Mouse (Mus musculus) urinary bladder, postnatal 36 days (tissue): Measurements from ENCODE around the gene Mdfi.

Experiments used
- DNase-seq, 2 experiments: peaks; one replicate each; pipeline ENCODE4 v3.0.0; 2022; ENCODE audit warnings: low spot score in 2 of 2, mixed read lengths in 1 of 2

The Mdfi gene

DNA sequence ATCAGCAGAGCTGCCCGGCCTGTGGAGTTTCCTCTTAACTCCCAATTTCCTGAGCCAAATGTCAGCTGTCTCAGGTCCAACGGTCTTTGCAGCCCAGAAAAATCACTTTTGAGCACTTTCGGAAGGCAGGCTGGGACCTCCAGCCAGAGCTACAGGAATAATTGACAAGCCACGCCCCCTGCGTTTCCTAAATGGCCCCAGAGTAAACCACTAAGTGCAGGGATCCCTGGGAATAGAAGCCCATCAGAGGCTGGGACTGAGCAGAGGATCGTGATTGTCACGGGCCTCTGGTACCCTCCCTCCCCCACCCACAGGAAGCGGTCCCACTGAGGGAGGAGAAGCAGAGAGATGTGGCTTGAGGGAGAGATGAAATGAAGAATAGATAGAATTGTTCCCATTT, 31.7 kb downstream of the Mdfi start:
- no peak for DNase-seq

- no peak for DNase-seq
Measured at GRCm38 (mm10) chr17:47797383-47797782, 37.1 kb downstream of the Mdfi start.

GRCm38 (mm10) chr17:47796968-47797367, 37.5 kb downstream of the Mdfi start:
- DNase-seq = no peak

- no peak for DNase-seq
Measured at GRCm38 (mm10) chr17:47796156-47796816, 38.2 kb downstream of the Mdfi start.

GRCm38 (mm10) chr17:47795446-47795845, 39.0 kb downstream of the Mdfi start:
- DNase-seq = no peak

GRCm38 (mm10) chr17:47793377-47793776, 41.1 kb downstream of the Mdfi start:
- peak; percentile 80 to 88 for DNase-seq

DNA sequence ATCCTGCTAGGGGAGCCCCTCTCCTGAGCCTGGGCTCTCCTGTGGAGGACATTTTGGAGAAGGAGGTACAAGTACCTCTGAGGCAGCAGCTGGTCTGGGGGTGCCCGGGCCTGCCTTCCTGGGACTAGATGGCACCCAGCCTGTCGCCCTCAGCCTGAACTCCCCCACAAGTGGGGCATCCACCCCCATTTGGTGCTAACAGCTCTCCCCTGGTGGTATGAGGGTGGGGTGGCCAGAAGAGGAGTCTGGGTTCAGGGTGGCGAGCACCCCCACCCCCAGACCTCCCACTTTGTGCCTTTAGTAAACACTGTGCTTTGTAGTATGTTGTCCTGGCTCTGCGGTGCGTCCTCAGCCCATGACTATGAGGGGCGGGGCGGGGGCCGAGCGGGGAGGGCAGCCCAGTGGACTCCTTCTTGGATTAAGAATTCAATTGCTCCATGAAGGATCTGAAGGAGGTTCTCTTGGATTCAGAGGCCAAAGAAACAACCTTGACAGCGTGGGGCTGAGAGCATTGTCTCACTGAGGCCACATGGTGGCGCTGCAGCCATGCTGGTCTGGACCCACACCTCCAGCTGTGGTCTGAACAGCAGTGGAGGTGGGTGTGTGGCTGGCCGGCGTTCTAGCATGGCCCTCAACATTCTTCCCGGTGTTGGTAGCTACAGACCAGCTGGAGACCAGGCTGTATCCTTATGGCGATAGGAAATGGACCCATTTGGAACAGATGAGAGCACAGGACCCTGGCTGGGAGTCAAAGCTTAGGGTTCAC, 42.2 kb downstream of the Mdfi start:
- peak; percentile 49 to 66 for DNase-seq

GRCm38 (mm10) chr17:47788996-47789395, 45.5 kb downstream of the Mdfi start:
- DNase-seq = no peak

DNA sequence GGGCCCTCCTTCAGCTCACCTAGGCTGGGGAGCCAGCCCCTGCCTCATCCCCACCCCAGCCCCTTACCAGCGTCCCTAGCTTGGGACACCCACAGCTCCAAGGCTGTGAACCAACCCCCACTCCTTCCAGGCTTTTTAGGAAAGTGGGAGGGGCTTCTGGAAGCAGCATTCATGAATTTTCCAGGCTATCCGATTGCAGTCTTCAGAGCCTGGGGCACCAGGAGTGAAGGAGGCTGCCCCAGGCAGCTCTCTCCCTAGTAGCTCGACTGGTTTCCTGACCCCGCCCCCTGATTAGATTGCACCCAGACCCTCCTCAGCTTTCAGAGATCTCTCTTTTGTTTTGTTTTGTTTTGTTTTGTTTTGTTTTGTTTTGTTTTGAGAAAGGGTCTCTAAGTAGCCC, 46.2 kb downstream of the Mdfi start:
- DNase-seq = no peak

DNA sequence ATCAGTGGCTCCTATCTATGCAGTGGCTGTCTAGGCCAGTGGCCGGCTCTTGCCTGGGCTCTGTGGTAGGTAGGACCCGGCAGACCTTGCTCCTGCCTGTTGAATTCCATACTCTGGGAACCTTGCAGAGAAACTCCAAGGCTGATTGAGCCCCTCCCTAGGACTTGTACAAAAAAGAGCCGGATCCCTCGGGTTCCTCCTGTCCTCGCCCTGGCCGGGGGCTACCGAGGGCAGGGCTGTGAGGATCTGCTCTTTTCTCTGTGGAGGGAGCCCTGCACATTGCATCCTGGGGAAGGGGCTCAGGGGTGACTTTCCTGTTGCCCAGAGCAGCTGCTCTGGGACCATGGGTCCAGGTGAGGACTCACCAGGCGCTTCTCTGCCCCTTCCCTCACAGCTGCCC, 46.9 kb downstream of the Mdfi start:
- DNase-seq = no peak

DNA sequence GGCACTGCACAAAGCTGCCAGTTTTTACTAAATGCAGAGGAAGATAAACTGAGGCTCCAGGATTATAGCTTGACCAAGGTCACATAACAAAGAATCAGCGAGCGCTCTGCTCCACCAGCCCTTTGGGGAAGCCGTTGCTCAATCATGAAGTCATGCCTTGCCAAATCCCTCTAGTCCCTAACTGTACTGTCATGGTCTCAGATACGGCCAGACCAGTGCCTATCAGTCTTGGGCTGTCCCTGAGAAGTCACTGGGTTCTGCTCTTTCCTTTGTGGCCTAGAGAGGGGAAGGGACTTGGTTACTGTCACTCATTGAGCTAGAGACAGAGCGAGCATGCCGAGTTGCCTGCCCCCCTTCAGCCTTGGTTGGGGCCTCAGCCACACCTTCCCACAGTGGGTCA, 50.1 kb downstream of the Mdfi start:
- DNase-seq = peak in 1 of 2 experiments; percentile 27

- no peak for DNase-seq
Measured at GRCm38 (mm10) chr17:47783445-47784223, 50.9 kb downstream of the Mdfi start.

DNA sequence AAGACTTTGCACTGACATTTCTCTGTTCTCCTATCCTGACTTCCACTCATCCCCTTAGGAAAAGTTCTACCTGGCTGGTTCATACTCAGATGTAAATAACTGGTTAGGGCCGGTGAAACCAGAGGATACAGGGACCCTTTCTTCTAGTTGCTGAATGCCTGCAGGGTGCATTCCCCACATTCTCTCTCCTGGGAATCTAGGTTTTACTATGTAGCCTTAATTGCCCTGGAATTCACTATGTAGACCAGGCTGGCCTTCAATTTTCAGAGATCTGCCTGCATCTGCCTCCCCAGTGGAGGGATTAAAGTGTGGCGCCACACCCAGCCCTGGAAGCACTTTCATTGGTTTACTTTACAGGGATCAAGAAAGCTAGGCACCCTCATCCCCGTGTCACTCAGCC, 52.0 kb downstream of the Mdfi start:
- DNase-seq = no peak

DNA sequence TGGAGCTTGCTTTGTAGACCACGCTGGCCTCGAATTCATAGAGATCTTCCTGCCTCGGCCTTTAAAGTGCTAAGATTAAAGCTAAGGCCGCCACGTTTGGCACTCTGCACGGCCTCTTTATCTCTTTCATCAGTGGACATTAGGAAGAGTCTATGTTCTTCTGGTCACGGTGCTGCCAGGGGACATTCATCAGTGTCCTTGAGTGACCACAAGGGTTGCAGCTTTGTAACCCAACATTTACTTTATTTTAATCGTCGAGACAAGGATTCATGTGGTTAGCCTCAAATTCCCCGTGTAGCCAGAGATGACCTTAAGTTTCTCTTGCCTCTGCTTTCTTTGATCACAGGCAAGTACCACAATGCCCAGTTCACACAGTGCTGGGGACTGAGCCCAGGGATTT, 54.0 kb downstream of the Mdfi start:
- no peak for DNase-seq

DNA sequence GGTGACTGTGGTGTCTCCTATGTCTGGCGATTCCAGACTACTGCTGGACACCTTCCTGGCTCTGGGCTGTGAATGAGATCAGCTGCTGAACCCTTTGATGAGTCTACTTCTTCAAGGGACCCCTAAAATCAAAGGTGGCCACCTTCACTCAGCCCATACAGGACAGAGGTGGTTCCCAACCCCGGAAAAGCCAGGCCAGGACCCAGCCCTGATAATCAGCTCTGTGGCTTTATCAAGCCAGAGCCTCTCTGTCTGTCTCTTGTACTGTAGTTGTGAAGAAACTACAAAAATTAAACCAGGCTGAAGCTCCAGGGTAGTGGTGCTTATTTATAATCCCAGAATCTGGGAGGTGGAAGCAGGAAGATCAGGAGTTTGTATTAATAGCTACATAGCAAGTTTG, 57.4 kb downstream of the Mdfi start:
- DNase-seq = no peak

- DNase-seq = no peak
Measured at GRCm38 (mm10) chr17:47773604-47774003, 60.9 kb downstream of the Mdfi start.

- DNase-seq = no peak
Measured at GRCm38 (mm10) chr17:47769389-47770299, 64.8 kb downstream of the Mdfi start.

GRCm38 (mm10) chr17:47768707-47769276, 65.7 kb downstream of the Mdfi start:
- peak in 1 of 2 experiments; percentile 35 for DNase-seq

GRCm38 (mm10) chr17:47767456-47768141, 66.9 kb downstream of the Mdfi start:
- no peak for DNase-seq

DNA sequence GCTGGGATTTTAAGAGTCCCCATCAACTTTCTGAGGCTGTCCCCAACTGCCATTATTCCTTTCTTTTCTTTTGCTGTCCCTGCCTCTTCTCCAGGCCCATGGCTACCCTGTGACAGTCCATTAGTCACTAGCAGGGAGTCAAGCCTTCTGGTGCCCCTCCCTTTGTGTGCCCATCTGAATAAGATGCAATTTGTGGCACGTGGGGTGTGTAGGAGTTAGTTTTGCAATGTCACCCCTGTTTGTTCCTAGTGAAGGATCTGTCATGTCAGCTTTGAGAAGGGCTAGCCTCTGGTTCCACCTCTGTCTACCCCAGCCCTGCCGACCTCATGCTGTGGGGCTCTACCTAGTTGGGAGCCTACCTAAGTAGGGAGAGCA, 67.4 kb downstream of the Mdfi start:
- no peak for DNase-seq
